Mouse (Mus musculus) intestine, postnatal 0 days (tissue): ENCODE data around the gene Elmod2. TPM values are rescaled to one million over a fixed set of nuclear protein-coding genes. Genes with fewer than 3 reads are reported as not detected.
"Not testable (repeated sequence)": the region's sequence is repeated elsewhere in the genome, so short reads cannot be mapped to it uniquely, and the experiment has no call there.

Experiments used
- ATAC-seq: fragments of 200-750 bp; cut with Nextera tagmentation; 2 replicates; pipeline ENCODE4 v1.8.0; 2017; ENCODE audit warnings: mild to moderate bottlenecking, moderate TSS enrichment, moderate library complexity
- H3K27ac ChIP-seq: fragments of 300-500 bp; sonication (generic); 2 replicates; pipeline ENCODE4 v1.5.1; 2014; ENCODE audit warnings: mild to moderate bottlenecking, low read depth, low read length, moderate library complexity
- H3K27me3 ChIP-seq: fragments of 300-500 bp; sonication (generic); replicated peaks from 2 replicates; pipeline ENCODE4 v1.6.1; 2014; ENCODE audit warnings: low read length, mixed read lengths; ENCODE audit not compliant: control insufficient read depth, insufficient read depth
- H3K36me3 ChIP-seq: fragments of 300-500 bp; sonication (generic); 2 replicates; pipeline ENCODE4 v1.6.1; 2014; ENCODE audit warnings: mild to moderate bottlenecking, moderate library complexity; ENCODE audit not compliant: control insufficient read depth, insufficient read depth
- H3K4me1 ChIP-seq: fragments of 300-500 bp; sonication (generic); replicated peaks from 2 replicates; pipeline ENCODE4 v1.6.1; 2014; ENCODE audit warnings: antibody characterized with exemption, low read length, mixed read lengths; ENCODE audit not compliant: control insufficient read depth, insufficient read depth
- H3K4me2 ChIP-seq: fragments of 300-500 bp; sonication (generic); replicated peaks from 2 replicates; pipeline ENCODE4 v1.6.1; 2014; ENCODE audit warnings: low read depth, mild to moderate bottlenecking, moderate library complexity
- H3K4me3 ChIP-seq: fragments of 300-500 bp; sonication (generic); 2 replicates; pipeline ENCODE4 v1.5.1; 2014; ENCODE audit warnings: low read depth, low read length
- H3K9ac ChIP-seq: fragments of 300-500 bp; sonication (generic); 2 replicates; pipeline ENCODE4 v1.6.1; 2014; ENCODE audit warnings: mild to moderate bottlenecking, low read depth, low read length
- H3K9me3 ChIP-seq: fragments of 300-500 bp; sonication (generic); 2 replicates; pipeline ENCODE4 v1.6.1; 2016; ENCODE audit warnings: mixed run types; ENCODE audit not compliant: control insufficient read depth
- CTCF ChIP-seq: sonication (generic); IDR thresholded peaks from 2 replicates; pipeline ENCODE4 v1.5.1; 2016; ENCODE audit warnings: low read depth, mild to moderate bottlenecking, control low read depth, antibody characterized with exemption, moderate library complexity
- WGBS: fragments of 180-500 bp; shearing (Covaris S2); extraction: QIAGEN DNeasy Blood & Tissue Kit; methylation state at CpG from one replicate; pipeline ENCODE4 v1.1.7; 2014; 5-methylcytosine and 5-hydroxymethylcytosine counted together
- polyA plus RNA-seq: library from polyadenylated mRNA; unstranded; fragments of >200 nt; fragmentation: Nextera tagmentation; extraction: Ambion mirVana; gene quantifications from 2 replicates; pipeline ENCODE4 v1.2.1, GENCODE M21; 2015

Elmod2 gene
- polyA plus RNA-seq, 1 experiment from 2014 or later, result 5.6 TPM

- TF ChIP-seq CTCF, result no peak
- Histone ChIP-seq H3K9me3 (no peaks in the 10 kb centered on the region), H3K27ac (no peak overlapping the region), H3K4me2 (no peak overlapping the region), H3K27me3 (no peaks in the 10 kb centered on the region), H3K4me3 (no peak overlapping the region), H3K36me3 (peaks cover 33% of the 10 kb centered on the region), H3K9ac (no peak overlapping the region), H3K4me1 (no peaks in the 10 kb centered on the region)
- no peak for ATAC-seq
- 91% methylated on average over 6 of the region's 6 CpGs for WGBS
These were observed 9.9 kb downstream of the Elmod2 start for GRCm38 (mm10) chr8:83322374-83322773.

- no peaks in the 10 kb centered on the region for H3K27me3 ChIP-seq
- no peak overlapping the region for H3K9ac ChIP-seq
- H3K9me3 ChIP-seq, result no peaks in the 10 kb centered on the region
- no peak for TF ChIP-seq CTCF
- H3K4me1 ChIP-seq, result no peaks in the 10 kb centered on the region
- no peak overlapping the region for H3K4me2 ChIP-seq
- ATAC-seq, result no peak
- WGBS, result 97% methylated on average over 3 of the region's 3 CpGs
- peaks cover 46% of the 10 kb centered on the region for H3K36me3 ChIP-seq
- H3K4me3 ChIP-seq, result no peak overlapping the region
- no peak overlapping the region for H3K27ac ChIP-seq
These were observed 11.7 kb downstream of the Elmod2 start for GRCm38 (mm10) chr8:83320543-83320942.

GRCm38 (mm10) chr8:83315691-83316090 lies 16.6 kb downstream of the Elmod2 start:
- Histone ChIP-seq H3K9me3 (no peaks in the 10 kb centered on the region), H3K27ac (no peak overlapping the region), H3K9ac (no peak overlapping the region), H3K4me2 (no peak overlapping the region), H3K27me3 (no peaks in the 10 kb centered on the region), H3K36me3 (peaks cover 29% of the 10 kb centered on the region), H3K4me3 (no peak overlapping the region), H3K4me1 (no peaks in the 10 kb centered on the region)
- WGBS, result 99% methylated on average over 2 of the region's 2 CpGs
- no peak for ATAC-seq
- TF ChIP-seq CTCF, result no peak

GRCm38 (mm10) chr8:83315084-83315483 lies 17.2 kb downstream of the Elmod2 start:
- H3K4me1 ChIP-seq, H3K4me2 ChIP-seq, H3K27ac ChIP-seq, H3K9ac ChIP-seq, H3K27me3 ChIP-seq, ATAC-seq, H3K9me3 ChIP-seq, H3K4me3 ChIP-seq: not testable (repeated sequence)
- H3K36me3 ChIP-seq, result peaks cover 26% of the 10 kb centered on the region
- WGBS, result 88% methylated on average over 4 of the region's 4 CpGs

- Histone ChIP-seq H3K4me1 (no peaks in the 10 kb centered on the region), H3K27me3 (no peaks in the 10 kb centered on the region), H3K9ac (no peak overlapping the region), H3K27ac (no peak overlapping the region), H3K36me3 (no peaks in the 10 kb centered on the region), H3K4me2 (no peak overlapping the region), H3K9me3 (no peaks in the 10 kb centered on the region), H3K4me3 (no peak overlapping the region)
- WGBS, result 89% methylated on average over 6 of the region's 6 CpGs
- no peak for TF ChIP-seq CTCF
- no peak for ATAC-seq
These were observed 22.4 kb downstream of the Elmod2 start for GRCm38 (mm10) chr8:83309836-83310235.

- WGBS, result 89% methylated on average over 1 of the region's 1 CpGs
These were observed 27.3 kb downstream of the Elmod2 start for GRCm38 (mm10) chr8:83304946-83305345.

GRCm38 (mm10) chr8:83300135-83300534 lies 32.2 kb downstream of the Elmod2 start:
- no peaks in the 10 kb centered on the region for H3K36me3 ChIP-seq
- no peak overlapping the region for H3K4me2 ChIP-seq
- no peaks in the 10 kb centered on the region for H3K4me1 ChIP-seq
- no peaks in the 10 kb centered on the region for H3K27me3 ChIP-seq
- H3K9me3 ChIP-seq, result no peaks in the 10 kb centered on the region
- no peak for ATAC-seq
- TF ChIP-seq CTCF, result peak; percentile 66
- H3K4me3 ChIP-seq, result no peak overlapping the region
- H3K9ac ChIP-seq, result no peak overlapping the region
- H3K27ac ChIP-seq, result no peak overlapping the region
- WGBS, result 45% methylated on average over 1 of the region's 1 CpGs

More at GRCm38 (mm10) chr8:83304946-83305345, 27.3 kb downstream of the Elmod2 start:
- H3K27me3 ChIP-seq, result no peaks in the 10 kb centered on the region
- no peak overlapping the region for H3K4me2 ChIP-seq
- H3K9ac ChIP-seq, result no peak overlapping the region
- H3K9me3 ChIP-seq, result no peaks in the 10 kb centered on the region
- no peaks in the 10 kb centered on the region for H3K36me3 ChIP-seq
- no peak overlapping the region for H3K27ac ChIP-seq
- no peak for ATAC-seq
- TF ChIP-seq CTCF, result no peak
- no peak overlapping the region for H3K4me3 ChIP-seq
- no peaks in the 10 kb centered on the region for H3K4me1 ChIP-seq
